In the genomic region with DNA sequence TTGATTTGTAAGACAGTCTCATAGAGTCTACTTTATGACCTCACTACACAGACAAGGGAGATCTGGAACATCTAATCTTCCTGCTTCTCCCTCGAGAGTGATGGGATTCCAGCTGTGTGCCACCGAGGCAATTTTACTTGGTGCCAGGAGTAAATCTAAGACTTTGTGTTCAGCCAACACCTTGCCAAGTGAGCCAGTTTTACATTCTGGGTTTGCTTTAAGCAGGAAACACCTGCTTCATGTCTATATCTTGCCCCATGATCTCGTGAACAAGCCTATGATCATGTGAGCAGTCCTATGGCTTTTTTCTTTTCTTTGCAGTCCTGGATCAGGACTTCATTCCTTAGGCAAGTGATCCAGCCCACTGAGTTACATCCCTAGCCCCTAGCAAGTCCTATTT, we compare ENCODE assay signal across 27 mouse cellular contexts. TPM values are rescaled to one million over a fixed set of nuclear protein-coding genes. Genes with fewer than 3 reads are reported as not detected.
DNase-seq lines count a peak whose midpoint lies in the region; ATAC-seq and TF ChIP-seq lines count a peak whose summit lies in the region.
"Had no signal": no experiment of that assay in that cellular context is flagged by ENCODE, and none has a peak within 500 bp of the region (broad histone marks: within the 10 kb centered on the region; RNA-seq: fewer than 3 reads in every experiment).

No protein-coding gene starts in this region.

- H3ac ChIP-seq in myocyte (ENCODE audit: control insufficient read depth, insufficient read length), result no peak overlapping the region

- intact Hi-C loops in left cerebral cortex, postnatal 14 days (cut with DNase I), result no loop called here
- intact Hi-C loops in left cerebral cortex, postnatal 4 days (cut with DNase I), result no loop called here

- H3K27me3 ChIP-seq in myocyte (ENCODE audit: control insufficient read depth, insufficient read depth, insufficient read length), result no peaks in the 10 kb centered on the region
- no peaks in the 10 kb centered on the region for H3K27me3 ChIP-seq in liver, postnatal 0 days (ENCODE audit: insufficient read depth, low read length)
- H3K27me3 ChIP-seq: embryonic facial prominence, embryonic 13.5 days; kidney, embryonic 15.5 days; limb, embryonic 15.5 days; neural tube, embryonic 13.5 days had no signal

- no peak overlapping the region for H3K4me3 ChIP-seq in myocyte
- H3K4me3 ChIP-seq in liver, postnatal 0 days (ENCODE audit: low read depth, low read length), result no peak overlapping the region
- H3K4me3 ChIP-seq: embryonic facial prominence, embryonic 13.5 days; erythroblast, embryonic 14.5 days; forebrain, embryonic 13.5 days; hindbrain, embryonic 10.5 days; kidney, embryonic 15.5 days; limb, embryonic 15.5 days; neural tube, embryonic 13.5 days had no signal

- TF ChIP-seq EP300 in liver, postnatal 0 days (IDR thresholded peaks at IDR 0.05; ENCODE audit: low read depth), result no peak

- DNase-seq in B cell, adult 2 months, result peak; percentile 9 to 10
- peak; percentile 24 for DNase-seq in CD4-positive helper T cell, adult 2 months (ENCODE audit: low read depth, low spot score)
- DNase-seq in thymus, postnatal 14 days, result peak; percentile 65
- DNase-seq in left cerebral cortex, postnatal 14 days (ENCODE audit: low spot score in 2 of 2), result no peak
- no peak for DNase-seq in liver, postnatal 0 days
- no peak for DNase-seq in left cerebral cortex, postnatal 4 days
- DNase-seq: adrenal gland, adult 8-10 months; cerebellum, adult 2 months; cerebellum, postnatal 36 days; embryo, embryonic 11 days; layer of hippocampus, adult 9-11 months; lung, postnatal 4 days; midbrain, embryonic 14.5 days; right cerebral cortex, postnatal 4 days had no signal

- no peaks in the 10 kb centered on the region for H3K9me3 ChIP-seq in liver, postnatal 0 days (ENCODE audit: low read length)
- H3K9me3 ChIP-seq: embryonic facial prominence, embryonic 13.5 days; forebrain, embryonic 13.5 days; G1E; hindbrain, embryonic 10.5 days; kidney, embryonic 15.5 days; limb, embryonic 15.5 days; neural tube, embryonic 13.5 days had no signal

- H3K79me2 ChIP-seq in myocyte (ENCODE audit: control insufficient read depth, insufficient read depth), result peaks cover 87% of the 10 kb centered on the region

- no peak overlapping the region for H3K9ac ChIP-seq in liver, postnatal 0 days (replicated peaks)
- H3K9ac ChIP-seq: embryonic facial prominence, embryonic 13.5 days; forebrain, embryonic 13.5 days; kidney, embryonic 15.5 days; limb, embryonic 15.5 days; liver, embryonic 14.5 days; neural tube, embryonic 13.5 days had no signal

- no peak overlapping the region for H3K27ac ChIP-seq in liver, postnatal 0 days (ENCODE audit: low read depth)
- H3K27ac ChIP-seq: embryonic facial prominence, embryonic 13.5 days; forebrain, embryonic 13.5 days; hindbrain, embryonic 10.5 days; hindbrain, postnatal 0 days; limb, embryonic 15.5 days; liver, embryonic 14.5 days; neural tube, embryonic 13.5 days had no signal

- no peak for TF ChIP-seq POLR2A in myocyte (IDR thresholded peaks at IDR 0.05; ENCODE audit: insufficient read length, low read depth)

- no peak for TF ChIP-seq CTCF in liver, postnatal 0 days (IDR thresholded peaks at IDR 0.05; ENCODE audit: low read depth)

- no peaks in the 10 kb centered on the region for H3K36me3 ChIP-seq in myocyte (ENCODE audit: control insufficient read depth, insufficient read depth)
- no peaks in the 10 kb centered on the region for H3K36me3 ChIP-seq in liver, postnatal 0 days (replicated peaks; ENCODE audit: insufficient read depth, low read length)
- H3K36me3 ChIP-seq: embryonic facial prominence, embryonic 13.5 days; G1E; hindbrain, embryonic 10.5 days; kidney, embryonic 15.5 days; limb, embryonic 15.5 days; neural tube, embryonic 13.5 days had no signal

- ATAC-seq in liver, postnatal 0 days, result no peak
- ATAC-seq: activated CD4-positive, CD25-positive, alpha-beta regulatory T cell, adult 4 months; forebrain, embryonic 13.5 days; hindbrain, postnatal 0 days; intestine, embryonic 16.5 days had no signal

- WGBS in liver, postnatal 0 days (ENCODE audit: insufficient replicate concordance), result 50% methylated on average over 3 of the region's 3 CpGs

- H3K4me1 ChIP-seq in liver, postnatal 0 days (ENCODE audit: insufficient read depth), result 0 out of 2 replicates have a peak, but pooled peaks cover 2% of the 10 kb centered on the region

- H3K4me2 ChIP-seq in myocyte (ENCODE audit: low read depth), result peak overlapping the region; percentile 65
- no peak overlapping the region for H3K4me2 ChIP-seq in liver, postnatal 0 days (ENCODE audit: low read depth, low read length)
- H3K4me2 ChIP-seq: embryonic facial prominence, embryonic 13.5 days; forebrain, embryonic 13.5 days; kidney, embryonic 15.5 days; limb, embryonic 15.5 days; neural tube, embryonic 13.5 days had no signal

TF ChIP-seq in myocyte, 11 proteins besides CTCF, POLR2A, EP300 and RAD21:
- TF ChIP-seq USF1 (IDR thresholded peaks at IDR 0.05; ENCODE audit: low read depth) (peak; percentile 9), MYOD1 (IDR thresholded peaks at IDR 0.05; ENCODE audit: control insufficient read depth in 1 of 3, insufficient read length in 2 of 3, low read depth in 2 of 3) (no peak)

RNA-seq across cellular contexts. Expression of gene Kremen1, which starts 7.8 kb away (rescaled TPM):
- 79.3 TPM for polyA plus RNA-seq in myocyte (2012; fragmentation: generic; extraction: Trizol)
- 10 to 100 TPM; 10.6 to 12.7 TPM for total RNA-seq in left cerebral cortex, postnatal 14 days (2021)
- polyA plus RNA-seq in liver, postnatal 0 days (2015; fragmentation: Nextera tagmentation; extraction: Ambion mirVana), result 1.8 and 2.2 TPM in 2 replicates
- total RNA-seq in left cerebral cortex, postnatal 4 days (2021), result 1 to 10 TPM; 9.0 to 9.8 TPM

Comparison
In these comparisons a context has a peak if more than half of its experiments do, and no peak if none do; other contexts are left out.
1. DNase-seq: peak in B cell, adult 2 months (2 of 2), CD4-positive helper T cell, adult 2 months (single experiment) and thymus, postnatal 14 days (single experiment); none in left cerebral cortex, postnatal 14 days (0 of 2), liver, postnatal 0 days (single experiment) and left cerebral cortex, postnatal 4 days (single experiment).